Mouse (Mus musculus): ENCODE data around the gene Dapk1. TPM values are rescaled to one million over a fixed set of nuclear protein-coding genes. Genes with fewer than 3 reads are reported as not detected.

Gene Dapk1
- total RNA-seq, 2 experiments from 2014 or later: 49.1 to 51.4 TPM

- no peak for DNase-seq (ENCODE audit: low spot score in 2 of 2)
Observed at GRCm38 (mm10) chr13:60614154-60614553, 12.4 kb downstream of the Dapk1 start.

GRCm38 (mm10) chr13:60615057-60615650 lies 13.4 kb downstream of the Dapk1 start:
- DNase-seq (ENCODE audit: low spot score in 2 of 2): no peak

GRCm38 (mm10) chr13:60616036-60616435 lies 14.3 kb downstream of the Dapk1 start:
- DNase-seq (ENCODE audit: low spot score in 2 of 2): no peak

GRCm38 (mm10) chr13:60618287-60618686 lies 16.5 kb downstream of the Dapk1 start:
- no peak for DNase-seq (ENCODE audit: low spot score in 2 of 2)

GRCm38 (mm10) chr13:60619723-60620122 lies 18.0 kb downstream of the Dapk1 start:
- no peak for DNase-seq (ENCODE audit: low spot score in 2 of 2)

- no peak for DNase-seq (ENCODE audit: low spot score in 2 of 2)
Observed at GRCm38 (mm10) chr13:60621411-60621965, 19.7 kb downstream of the Dapk1 start.

- DNase-seq (ENCODE audit: low spot score in 2 of 2): no peak
Observed at GRCm38 (mm10) chr13:60625581-60625980, 23.8 kb downstream of the Dapk1 start.

GRCm38 (mm10) chr13:60627843-60628656 lies 26.3 kb downstream of the Dapk1 start:
- DNase-seq (ENCODE audit: low spot score in 2 of 2): no peak

GRCm38 (mm10) chr13:60628657-60628950 lies 26.9 kb downstream of the Dapk1 start:
- DNase-seq (ENCODE audit: low spot score in 2 of 2): no peak

- no peak for DNase-seq (ENCODE audit: low spot score in 2 of 2)
Observed at GRCm38 (mm10) chr13:60629419-60629818, 27.7 kb downstream of the Dapk1 start.

GRCm38 (mm10) chr13:60633945-60634344 lies 32.2 kb downstream of the Dapk1 start:
- DNase-seq (ENCODE audit: low spot score in 2 of 2): peak in 1 of 2 experiments; percentile 40

- DNase-seq (ENCODE audit: low spot score in 2 of 2): no peak
Observed at GRCm38 (mm10) chr13:60635636-60636035, 33.9 kb downstream of the Dapk1 start.

GRCm38 (mm10) chr13:60639482-60640055 lies 37.8 kb downstream of the Dapk1 start:
- no peak for DNase-seq (ENCODE audit: low spot score in 2 of 2)

GRCm38 (mm10) chr13:60640420-60640819 lies 38.7 kb downstream of the Dapk1 start:
- no peak for DNase-seq (ENCODE audit: low spot score in 2 of 2)

GRCm38 (mm10) chr13:60644457-60644889 lies 42.7 kb downstream of the Dapk1 start:
- DNase-seq (ENCODE audit: low spot score in 2 of 2): no peak

GRCm38 (mm10) chr13:60646791-60647190 lies 45.0 kb downstream of the Dapk1 start:
- DNase-seq (ENCODE audit: low spot score in 2 of 2): no peak

- DNase-seq (ENCODE audit: low spot score in 2 of 2): no peak
Observed at GRCm38 (mm10) chr13:60648350-60648749, 46.6 kb downstream of the Dapk1 start.

GRCm38 (mm10) chr13:60650000-60650399 lies 48.3 kb downstream of the Dapk1 start:
- no peak for DNase-seq (ENCODE audit: low spot score in 2 of 2)

GRCm38 (mm10) chr13:60654017-60654565 lies 52.3 kb downstream of the Dapk1 start:
- DNase-seq (ENCODE audit: low spot score in 2 of 2): no peak

- DNase-seq (ENCODE audit: low spot score in 2 of 2): no peak
Observed at GRCm38 (mm10) chr13:60655246-60655645, 53.5 kb downstream of the Dapk1 start.

- no peak for DNase-seq (ENCODE audit: low spot score in 2 of 2)
Observed at GRCm38 (mm10) chr13:60659600-60659999, 57.9 kb downstream of the Dapk1 start.

- DNase-seq (ENCODE audit: low spot score in 2 of 2): no peak
Observed at GRCm38 (mm10) chr13:60660056-60660455, 58.3 kb downstream of the Dapk1 start.

Measured in gastrocnemius, postnatal 4 days (tissue).